Mouse (Mus musculus): Measurements from ENCODE around the gene Gal3st2.
"Not testable (repeated sequence)": the region's sequence is repeated elsewhere in the genome, so short reads cannot be mapped to it uniquely, and the experiment has no call there.

Gene Gal3st2

DNA sequence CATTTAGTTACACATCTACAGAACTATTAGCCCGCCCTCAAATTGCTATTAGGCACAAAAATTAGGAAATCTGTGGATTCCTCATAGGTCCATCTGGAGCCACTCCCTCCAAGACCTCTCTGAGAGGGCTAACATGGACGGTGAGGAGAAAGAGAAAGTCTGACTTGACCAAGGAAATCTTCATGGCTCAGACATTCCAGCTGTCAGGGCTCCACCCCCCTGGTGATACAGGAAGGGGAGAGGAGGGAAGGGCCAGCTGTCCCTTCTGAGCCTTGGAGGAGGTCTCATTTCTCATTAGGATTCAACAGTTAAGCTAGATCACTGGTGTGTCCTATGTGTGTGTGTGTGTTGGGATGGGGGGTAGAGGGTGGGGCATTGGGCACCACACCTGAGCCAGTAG is at the start of gene Gal3st2:
TSS of gene Gal3st2 (plus strand) at position 259 of the 400 bp plus-strand sequence.
- not testable (repeated sequence) for DNase-seq

DNA sequence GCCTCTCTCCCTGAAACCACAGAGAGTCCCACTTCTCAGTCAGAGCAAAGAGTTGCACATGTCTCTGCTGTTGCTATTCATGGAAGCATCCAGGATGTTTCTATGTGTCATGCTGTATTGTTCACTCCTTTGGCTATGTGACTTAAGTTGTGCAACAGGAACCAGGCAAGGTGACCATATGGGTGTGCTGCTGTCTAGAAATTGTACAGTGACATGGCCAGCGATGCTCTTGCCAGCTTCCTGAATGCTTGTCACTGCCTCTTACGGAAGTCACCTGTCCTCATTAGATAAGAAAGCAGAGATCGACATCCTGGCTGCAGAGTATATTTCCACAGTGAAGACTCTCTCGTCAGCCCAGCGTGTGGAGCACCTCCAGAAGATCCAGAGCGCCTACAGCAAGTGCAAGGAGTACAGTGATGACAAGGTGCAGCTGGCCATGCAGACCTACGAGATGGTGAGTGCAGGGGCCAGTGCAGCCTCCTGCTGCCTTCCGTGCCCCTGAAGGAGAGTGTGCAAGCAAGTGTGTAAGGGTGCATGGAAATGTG is 49.5 kb upstream of the Gal3st2 start:
- no peak for DNase-seq

DNA sequence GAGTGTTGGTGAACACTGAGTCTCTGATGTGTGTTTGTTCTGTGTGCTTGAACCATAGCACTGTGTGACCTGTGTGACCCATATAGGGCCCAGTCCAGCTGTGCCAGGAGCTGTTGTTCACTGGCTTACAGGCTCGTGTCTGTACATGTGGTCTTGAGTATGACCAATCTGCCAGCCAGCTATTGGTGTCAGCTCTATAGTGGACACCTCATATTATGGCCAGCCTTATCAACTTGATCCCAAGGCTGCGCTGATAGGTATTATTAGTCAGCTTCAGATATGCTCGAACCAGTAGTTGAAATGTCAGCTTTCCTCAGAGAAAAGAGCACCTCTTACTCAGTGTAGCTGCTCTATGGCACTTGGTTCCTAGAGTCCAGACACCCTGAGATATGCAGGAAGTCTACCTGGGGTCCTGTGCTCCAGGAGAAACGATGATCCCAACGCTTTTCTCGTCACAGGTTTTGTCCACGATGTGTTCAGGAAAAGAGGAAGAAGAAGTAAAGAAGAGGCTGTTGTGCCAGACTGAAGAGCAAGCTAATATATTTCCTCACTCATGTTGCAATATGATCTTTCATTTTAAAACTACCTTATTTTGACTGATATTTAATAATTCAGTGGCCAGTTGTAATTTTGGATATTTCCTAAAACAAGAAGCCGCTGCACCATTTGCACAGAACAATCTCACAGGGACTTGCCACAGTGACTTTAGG is 43.1 kb upstream of the Gal3st2 start:
- no peak for DNase-seq

DNA sequence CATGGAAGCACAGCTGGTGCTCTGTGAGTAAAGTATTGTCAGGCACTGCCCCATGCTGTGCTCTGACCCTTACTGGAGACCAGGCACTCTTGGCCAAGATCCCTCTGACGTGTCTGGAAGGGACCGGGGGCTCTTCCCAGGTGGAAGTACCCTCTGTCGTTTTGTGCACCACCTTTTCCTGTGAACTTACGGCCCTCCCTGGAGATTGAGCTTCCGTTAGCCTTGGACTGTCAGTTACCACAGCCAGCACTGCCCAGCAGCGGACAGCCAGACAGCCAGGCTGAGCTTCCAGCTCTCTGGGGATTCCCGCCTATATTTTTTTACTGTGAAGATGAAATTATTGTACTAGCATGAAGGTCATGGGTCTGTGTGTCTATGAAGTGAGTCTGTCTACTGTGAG is 42.4 kb upstream of the Gal3st2 start:
- DNase-seq, result peak; percentile 25

DNA sequence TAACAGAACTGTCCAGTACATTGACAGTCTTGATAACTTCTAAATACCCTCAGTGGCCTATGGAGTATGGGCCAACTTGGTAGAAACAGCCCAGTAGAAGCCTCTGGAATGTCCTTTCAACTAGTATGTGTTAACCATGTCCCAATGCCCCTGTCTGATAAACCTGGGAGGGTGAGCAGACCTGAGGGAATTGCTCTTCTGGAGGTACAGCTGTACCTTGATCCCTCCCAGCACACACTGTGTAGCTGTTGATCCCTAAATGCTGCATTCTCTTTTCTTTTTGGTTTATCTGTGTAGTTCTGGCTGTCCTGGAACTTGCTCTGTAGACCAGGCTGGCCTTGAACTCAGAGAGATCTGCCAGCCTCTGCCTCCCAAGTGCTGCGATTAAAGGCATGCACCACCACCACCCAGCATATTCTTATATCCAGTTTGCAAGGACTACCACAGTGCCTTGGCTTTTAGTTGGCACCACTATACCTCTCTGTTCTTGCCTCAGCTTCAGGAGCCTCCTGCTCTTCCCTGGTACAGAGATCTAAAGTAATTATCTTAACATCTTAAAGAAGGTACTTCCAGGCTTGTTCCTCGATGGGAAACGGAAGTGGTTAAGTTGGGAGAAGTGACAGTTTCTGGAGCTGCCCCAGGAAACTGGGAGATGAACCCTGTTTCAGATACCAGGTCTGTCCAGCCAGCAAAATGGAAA is 37.2 kb upstream of the Gal3st2 start:
- no peak for DNase-seq

DNA sequence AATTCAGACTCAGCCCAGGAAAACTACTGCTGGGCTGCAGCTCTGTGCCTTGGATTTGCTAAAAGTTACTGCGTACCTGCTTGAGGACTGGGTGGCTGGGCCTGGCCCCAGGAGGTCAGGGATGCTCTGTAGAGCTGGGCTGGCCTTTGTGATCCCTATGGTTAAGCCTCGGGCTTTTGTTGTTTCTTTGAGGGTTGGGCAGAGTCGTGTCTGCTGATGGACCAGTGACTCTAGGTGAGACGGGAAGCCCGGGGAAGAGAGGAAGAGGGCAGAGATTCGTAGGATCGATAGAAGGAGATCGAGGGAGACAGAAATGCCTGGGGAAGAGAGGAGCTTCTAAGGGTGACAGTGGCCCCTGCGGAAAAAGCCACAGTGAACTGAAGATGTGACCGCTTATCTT is 36.5 kb upstream of the Gal3st2 start, which contains the start of gene D2hgdh:
TSS of gene D2hgdh (plus strand) at position 301 of the 400 bp plus-strand sequence.
- DNase-seq, result no peak

DNA sequence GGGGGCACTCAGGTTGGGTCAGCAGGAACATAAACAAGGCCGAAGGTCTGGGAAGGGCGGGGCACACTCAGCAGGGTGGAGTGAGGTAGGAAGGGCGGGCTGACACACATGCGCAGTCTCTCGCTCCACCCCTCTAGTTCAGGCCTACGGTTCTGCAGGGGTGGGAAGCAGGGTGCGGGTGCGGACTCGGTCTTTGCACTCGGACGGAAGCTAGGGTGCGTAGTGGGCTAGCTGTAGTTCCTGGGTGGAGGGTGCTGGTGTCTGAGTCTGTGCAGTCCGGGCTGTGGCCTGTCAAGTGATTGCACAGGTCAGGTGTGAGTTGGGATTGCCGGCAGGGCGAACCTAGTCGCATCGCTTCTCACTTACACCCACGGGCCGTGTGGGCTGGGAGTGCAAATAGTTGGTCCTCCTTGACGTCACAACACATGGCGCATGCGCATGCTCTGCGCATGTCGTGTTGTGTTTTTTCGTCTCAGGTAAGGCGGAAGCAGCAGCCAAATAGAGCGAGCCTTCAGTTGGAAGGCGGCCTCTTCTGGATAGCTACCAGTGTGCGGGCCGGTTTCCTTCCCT is 35.9 kb upstream of the Gal3st2 start:
- peak; percentile 96 to 97 for DNase-seq

DNA sequence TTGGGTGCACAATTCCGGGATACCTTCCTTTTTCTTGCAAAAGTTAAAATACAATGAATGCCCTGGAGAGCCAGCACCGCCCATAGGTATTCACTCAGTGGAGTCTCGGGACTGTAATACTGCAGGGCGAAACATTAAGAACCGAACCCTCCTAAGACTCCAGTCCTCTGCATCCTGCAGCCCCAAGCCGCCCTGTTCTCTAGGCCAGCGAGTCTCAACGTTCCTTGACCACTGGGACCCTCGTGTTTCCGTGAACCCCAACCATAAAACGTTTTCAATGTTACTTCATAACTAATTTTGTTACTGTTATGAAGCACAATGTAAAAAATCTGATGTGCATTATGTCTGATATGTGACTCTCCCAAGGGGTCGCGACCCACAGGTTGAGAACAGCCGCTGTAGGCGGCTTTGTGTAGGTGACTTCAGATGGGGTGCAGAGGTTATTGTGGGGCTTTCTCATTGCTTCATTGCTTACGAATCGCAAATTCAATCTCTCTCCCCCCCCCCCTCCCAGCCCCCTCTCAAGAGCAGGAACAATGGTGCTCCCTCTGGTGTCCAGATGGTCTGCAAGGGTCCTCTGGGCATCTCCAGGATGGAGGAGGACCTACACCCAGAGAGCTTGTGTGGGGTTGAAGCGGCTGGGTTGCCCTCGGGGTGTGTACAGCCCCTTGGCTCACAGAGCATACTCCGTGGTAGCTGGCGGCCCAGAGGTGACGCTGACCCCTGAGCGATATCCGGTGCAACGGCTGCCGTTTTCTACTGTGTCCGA is 35.2 kb upstream of the Gal3st2 start:
- peak in 1 of 2 experiments; percentile 8 for DNase-seq

DNA sequence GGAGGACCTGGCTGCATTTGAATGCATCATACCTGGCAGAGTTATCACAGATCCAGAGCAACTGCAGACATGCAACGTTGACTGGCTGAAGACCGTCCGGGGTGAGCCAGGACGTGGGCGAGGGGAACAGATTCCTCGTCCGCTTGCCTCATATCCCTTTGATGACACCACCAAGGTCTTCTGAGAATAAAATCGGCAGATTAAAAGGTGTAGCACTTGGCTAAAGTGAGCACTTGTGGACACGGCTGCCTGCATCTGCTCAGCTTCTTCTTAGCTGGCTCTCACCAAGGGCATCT is 34.6 kb upstream of the Gal3st2 start:
- DNase-seq, result no peak

DNA sequence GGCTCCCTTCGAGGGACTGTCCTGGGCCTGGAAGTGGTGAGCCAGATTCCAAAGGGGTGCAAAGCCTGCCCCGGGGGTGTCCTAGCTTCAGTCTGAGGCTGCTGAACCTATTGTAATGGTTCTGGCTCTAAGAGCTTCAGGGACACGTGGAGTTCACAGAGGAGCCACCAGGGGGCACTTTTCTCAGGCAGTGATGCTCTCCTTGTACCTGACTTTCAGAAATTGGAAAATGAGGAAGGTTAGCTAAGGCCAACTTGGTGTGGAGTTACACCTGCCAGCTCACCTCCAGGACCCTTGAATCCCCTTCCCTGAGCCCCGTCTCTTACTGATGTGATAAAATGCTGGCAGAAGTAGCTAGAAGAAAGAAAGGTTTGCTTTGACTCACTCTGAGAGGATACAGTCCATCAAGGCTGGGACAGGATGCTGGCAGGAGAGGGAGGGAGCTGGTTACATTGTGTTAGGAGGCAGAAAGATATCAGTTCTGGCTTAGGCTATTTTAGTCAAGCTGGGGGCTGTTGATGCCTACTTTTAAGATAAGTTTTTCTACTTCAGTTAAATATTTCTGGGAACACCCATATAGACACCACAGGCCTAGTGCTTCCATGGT is 28.2 kb upstream of the Gal3st2 start:
- not testable (repeated sequence) for DNase-seq

DNA sequence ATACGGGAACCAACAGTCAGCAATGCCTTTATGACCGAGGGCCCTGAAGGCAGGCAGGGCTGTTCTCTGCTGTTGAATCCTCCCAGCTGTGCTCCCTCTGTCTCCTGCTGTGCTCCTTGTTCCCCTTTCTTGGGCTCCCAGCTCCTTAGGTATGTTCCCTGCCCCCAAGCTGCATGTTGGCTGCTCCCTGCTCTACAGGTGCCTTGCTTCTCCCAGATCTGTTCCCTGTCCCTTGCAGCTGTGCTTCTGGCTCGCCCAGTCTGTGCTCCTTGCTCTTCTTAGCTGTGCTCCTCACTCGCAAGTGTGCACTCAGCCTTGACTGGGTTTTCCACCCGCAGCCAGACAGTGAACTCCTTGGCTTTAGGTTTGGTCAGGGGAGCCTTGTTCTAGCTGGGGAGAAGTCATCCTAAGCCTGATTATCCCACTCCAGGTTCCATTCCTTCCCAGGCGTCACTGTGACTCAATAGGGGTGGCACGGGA is 26.4 kb upstream of the Gal3st2 start:
- no peak for DNase-seq

DNA sequence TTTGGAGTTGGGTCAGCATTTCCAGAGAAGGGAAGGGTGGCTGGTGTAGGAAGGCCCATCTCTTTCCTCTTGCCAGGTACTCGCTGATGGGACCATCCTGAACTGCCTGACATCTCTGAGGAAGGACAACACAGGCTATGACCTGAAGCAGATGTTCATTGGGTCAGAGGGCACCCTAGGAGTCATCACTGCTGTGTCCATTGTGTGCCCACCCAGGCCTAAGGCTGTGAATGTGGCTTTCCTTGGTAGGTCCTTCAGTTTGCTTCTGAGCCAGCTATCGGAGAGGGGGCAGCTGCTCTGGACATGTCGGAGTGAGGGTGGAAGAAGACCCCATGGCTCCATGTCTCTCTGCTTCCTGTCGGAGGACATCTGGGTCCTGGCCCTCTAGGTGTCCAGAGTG is 25.9 kb upstream of the Gal3st2 start:
- no peak for DNase-seq

DNA sequence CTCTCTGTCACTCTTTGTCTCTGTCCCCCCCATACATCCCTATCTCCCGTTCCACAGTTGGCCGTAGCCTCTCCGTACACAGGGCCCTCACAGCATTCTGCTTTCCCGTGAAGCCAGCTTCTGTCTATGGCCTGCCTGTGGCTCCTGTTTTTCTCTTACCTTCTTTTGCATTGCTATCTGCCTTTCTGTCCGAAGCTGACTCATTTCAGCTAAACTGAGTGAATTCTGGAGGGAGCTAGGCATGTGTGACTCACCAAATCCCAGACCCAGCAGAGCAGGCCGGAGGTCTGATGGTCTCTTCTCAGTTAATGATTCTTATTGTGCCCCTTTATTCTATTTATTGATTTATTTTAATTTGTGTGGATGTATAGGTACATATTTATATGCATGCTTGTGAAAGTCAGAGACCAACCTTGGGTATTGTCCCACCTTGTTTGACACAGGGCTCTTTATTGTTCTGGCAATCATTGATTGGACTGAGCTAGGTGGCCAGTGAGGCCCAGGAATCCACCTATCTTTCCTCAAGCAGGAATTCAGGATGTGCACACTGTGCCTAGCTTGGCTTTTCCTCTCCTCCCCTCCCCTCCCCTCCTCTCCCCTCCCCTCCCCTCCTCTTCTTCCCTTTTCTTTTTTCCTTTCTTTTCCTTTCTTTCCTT is 25.1 kb upstream of the Gal3st2 start:
- DNase-seq, result no peak

DNA sequence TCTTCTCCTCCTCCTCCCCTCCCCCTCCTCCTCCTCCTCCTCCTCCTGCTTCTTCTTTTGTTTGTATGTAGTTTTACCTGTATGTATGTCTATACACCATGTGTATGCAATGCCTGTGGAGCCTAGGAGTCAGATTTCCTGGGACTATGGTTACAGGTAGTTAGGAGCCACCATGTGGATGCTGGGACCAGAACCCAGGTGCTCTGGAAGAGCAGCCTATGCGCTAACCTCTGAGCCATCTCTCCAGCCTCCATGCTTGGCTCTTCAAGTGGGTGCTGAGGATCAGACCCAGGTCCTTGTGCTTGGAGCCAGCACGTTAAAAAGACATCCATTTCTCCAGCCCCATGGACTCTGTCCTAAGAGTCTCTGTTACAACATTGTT is 24.6 kb upstream of the Gal3st2 start:
- DNase-seq, result no peak

DNA sequence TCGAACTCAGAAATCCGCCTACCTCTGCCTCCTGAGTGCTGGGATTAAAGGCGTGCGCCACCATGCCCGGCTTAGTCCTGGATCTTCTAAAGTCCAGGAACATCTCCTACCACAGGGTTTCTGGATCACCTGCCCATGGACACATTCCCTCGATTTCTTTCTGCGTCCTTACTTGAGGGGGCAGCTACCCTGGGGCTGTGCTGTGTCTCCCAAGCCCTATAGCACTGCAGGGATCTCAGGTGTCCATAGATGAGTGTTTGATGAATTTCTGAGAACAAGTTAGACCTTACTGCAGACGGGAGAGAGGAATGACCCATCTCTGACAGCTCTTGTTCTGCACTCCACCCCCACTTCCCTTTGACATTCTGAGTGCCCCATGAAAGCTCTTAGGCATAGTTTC is 23.8 kb upstream of the Gal3st2 start:
- no peak for DNase-seq

DNA sequence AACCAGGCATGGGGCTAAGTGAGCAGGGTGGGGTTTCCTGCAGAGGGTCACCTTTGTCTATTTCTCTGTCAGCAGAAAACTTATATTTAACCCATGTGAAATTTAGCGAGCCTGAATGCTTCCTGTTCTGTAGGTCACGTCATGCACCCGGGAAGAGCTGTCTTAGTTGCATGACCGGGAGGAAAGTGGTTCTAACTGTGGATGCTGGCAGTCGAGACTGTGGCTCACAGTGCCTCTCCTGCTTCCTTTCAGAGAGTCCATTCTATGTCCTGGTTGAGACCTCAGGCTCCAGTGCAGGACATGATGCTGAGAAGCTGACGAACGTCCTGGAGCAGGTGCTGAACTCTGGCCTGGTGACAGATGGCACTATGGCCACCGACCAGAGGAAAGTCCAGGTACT is 22.5 kb upstream of the Gal3st2 start:
- DNase-seq, result not testable (repeated sequence)

DNA sequence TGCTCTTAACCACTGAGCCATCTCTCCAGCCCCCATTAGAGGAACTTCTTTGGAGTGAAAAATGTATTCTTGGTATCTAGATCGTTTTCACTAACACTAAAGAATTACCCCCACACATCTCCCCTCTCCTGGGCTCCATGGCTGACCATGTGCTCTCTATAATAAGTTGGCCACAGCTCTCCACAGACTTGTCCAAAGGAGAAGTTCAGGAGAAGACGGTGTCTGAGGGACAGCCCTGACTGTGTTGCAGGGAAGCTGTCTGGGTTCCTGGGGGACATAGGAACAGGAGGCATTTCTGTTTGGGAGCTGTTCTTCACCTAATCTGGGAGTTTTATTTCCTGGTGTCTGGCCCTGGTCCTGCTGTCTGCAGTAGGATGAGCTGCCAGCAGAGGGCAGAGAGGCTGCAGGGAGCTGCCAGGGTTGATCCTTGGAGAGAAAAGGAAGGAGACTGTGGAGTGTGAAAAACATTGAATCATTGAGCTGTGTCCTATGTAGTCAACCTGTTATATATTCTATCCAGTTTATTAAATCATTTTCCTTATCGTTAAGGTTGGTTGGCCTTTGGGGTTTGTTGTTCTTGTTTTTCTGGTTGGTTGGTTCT is 15.2 kb upstream of the Gal3st2 start:
- DNase-seq, result not testable (repeated sequence)

DNA sequence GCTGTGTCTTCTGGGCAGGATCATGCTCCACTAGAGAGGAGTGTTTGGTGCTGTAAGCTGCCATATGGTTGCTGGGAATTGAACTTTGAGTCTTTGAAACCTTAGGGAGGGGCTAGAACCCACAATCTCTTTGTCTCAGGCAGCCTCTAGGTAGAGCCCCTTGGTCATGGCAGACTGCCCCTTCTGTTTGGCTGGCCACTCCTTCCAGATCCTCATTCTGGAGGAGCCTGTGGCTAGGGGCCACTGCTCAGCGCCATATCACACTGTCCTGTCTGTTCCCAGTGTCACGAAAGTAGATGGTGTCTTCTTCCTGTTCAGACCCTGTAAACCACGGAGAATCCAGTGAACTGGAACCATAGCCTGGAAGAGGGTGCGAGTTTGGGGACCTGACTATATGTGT is 5.3 kb upstream of the Gal3st2 start:
- not testable (repeated sequence) for DNase-seq

DNA sequence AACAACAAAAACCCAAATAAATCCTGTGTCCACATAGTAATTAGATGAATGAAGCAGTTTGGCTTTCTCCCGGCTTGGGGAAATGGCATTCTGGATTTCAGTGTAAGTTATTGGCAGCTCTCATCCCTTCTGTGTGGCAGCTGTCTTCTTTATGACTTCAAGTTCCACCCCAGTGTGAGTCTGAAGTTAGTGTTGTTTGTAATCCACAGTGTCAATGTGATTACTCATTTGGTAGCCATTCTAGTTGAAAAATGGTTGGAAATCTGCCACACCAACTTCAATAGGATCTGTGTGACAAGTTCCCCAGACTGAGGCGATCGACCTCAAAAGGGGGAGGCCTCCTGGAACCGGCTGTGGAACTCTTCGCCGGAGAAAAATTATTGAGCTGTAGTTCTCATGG is 3.7 kb upstream of the Gal3st2 start:
- no peak for DNase-seq

DNA sequence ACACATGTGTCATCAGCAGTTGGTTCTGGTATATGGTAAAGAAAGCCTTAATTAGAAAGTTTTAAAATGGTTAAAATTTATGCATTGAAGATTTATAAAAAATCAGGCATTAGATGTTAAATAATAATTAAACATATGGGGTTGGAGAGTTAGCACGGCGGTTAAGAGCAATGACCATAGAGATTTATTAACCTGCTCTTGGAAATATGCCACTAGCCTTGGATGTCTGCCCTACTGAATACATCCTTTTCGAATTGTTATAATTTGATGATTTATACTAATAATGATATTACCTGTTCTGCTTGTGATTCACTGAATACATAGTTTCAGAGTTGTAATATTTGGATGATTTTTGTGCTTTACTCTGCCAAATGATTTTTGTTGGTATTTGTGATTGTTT is 3.1 kb upstream of the Gal3st2 start:
- DNase-seq, result peak in 1 of 2 experiments; percentile 35

DNA sequence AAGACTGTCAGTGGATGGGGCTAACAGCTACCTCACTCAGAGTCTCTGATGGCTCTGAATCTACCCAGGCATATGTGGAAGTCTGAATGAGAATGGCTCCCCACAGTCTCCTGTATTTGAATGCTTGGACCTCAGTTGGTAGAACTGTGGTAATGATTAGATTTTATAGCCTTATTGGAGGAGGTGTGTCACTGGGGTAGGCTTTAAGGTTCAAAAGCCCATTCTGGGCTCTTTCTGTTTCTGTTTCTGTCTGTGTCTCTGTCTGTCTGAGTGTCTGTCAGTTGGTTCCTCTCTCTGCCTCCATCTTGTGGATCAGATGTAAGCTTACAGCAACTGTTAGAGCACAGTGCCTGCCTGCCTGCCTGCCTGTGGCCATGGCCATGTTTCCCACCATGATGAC is 1.5 kb upstream of the Gal3st2 start:
- no peak for DNase-seq
